Mouse (Mus musculus): Measurements from ENCODE around the gene Cntnap2. TPM values are rescaled to one million over a fixed set of nuclear protein-coding genes. Genes with fewer than 3 reads are reported as not detected.

The Cntnap2 gene
- total and polyA plus RNA-seq, 2 experiments from 2014 or later = 0.04 to 1.4 TPM

- Histone ChIP-seq H3K27ac (ENCODE audit: low read depth) (no peak overlapping the region), H3K27me3 (ENCODE audit: control insufficient read depth, insufficient read depth, low read length) (no peaks in the 10 kb centered on the region), H3K4me2 (ENCODE audit: low read depth, low read length) (no peak overlapping the region), H3K9me3 (replicated peaks; ENCODE audit: control insufficient read depth, low read length) (no peaks in the 10 kb centered on the region), H3K4me1 (ENCODE audit: control insufficient read depth, insufficient read depth) (no peaks in the 10 kb centered on the region), H3K9ac (replicated peaks; ENCODE audit: low read depth, low read length) (no peak overlapping the region), H3K4me3 (ENCODE audit: low read depth, low read length) (no peak overlapping the region), H3K36me3 (replicated peaks; ENCODE audit: control insufficient read depth, insufficient read depth, low read length) (no peaks in the 10 kb centered on the region)
- ATAC-seq (ENCODE audit: insufficient read depth, low read depth) (no peak), DNase-seq (ENCODE audit: low spot score) (no peak)
- no peak for TF ChIP-seq CTCF (IDR thresholded peaks at IDR 0.05; ENCODE audit: low read depth)
- no peak for TF ChIP-seq EP300 (IDR thresholded peaks at IDR 0.05; ENCODE audit: low read depth)
- 85% methylated on average over 1 of the region's 1 CpGs for WGBS
These were observed 2228.6 kb downstream of the Cntnap2 start for GRCm38 (mm10) chr6:47287722-47288121.

DNA sequence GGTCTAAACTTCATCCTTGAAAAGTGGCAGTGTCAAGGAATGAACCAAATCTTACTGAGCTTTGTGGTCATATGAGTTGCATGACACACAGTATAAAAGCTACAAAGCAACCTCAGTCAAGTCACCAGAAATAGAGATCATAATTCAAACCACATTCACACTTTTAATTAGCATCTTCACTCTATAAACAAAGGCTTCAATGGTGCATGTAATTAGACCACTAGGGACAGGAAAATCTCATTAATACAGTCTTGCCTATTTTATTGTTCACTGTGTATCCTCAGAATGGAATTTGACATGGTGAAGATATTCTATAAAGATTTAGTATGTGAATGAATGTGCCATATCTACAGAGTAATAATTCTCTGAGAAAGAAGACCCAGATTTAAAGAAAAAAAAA is 2232.8 kb downstream of the Cntnap2 start:
- Histone ChIP-seq H3K9me3 (replicated peaks; ENCODE audit: control insufficient read depth, low read length) (no peaks in the 10 kb centered on the region), H3K9ac (replicated peaks; ENCODE audit: low read depth, low read length) (no peak overlapping the region), H3K36me3 (replicated peaks; ENCODE audit: control insufficient read depth, insufficient read depth, low read length) (no peaks in the 10 kb centered on the region), H3K4me3 (ENCODE audit: low read depth, low read length) (no peak overlapping the region), H3K4me2 (ENCODE audit: low read depth, low read length) (no peak overlapping the region), H3K4me1 (ENCODE audit: control insufficient read depth, insufficient read depth) (no peaks in the 10 kb centered on the region), H3K27me3 (ENCODE audit: control insufficient read depth, insufficient read depth, low read length) (no peaks in the 10 kb centered on the region), H3K27ac (ENCODE audit: low read depth) (no peak overlapping the region)
- no peak for ATAC-seq (ENCODE audit: insufficient read depth, low read depth)
- DNase-seq (ENCODE audit: low spot score) = no peak
- TF ChIP-seq CTCF (IDR thresholded peaks at IDR 0.05; ENCODE audit: low read depth) = no peak
- no peak for TF ChIP-seq EP300 (IDR thresholded peaks at IDR 0.05; ENCODE audit: low read depth)

DNA sequence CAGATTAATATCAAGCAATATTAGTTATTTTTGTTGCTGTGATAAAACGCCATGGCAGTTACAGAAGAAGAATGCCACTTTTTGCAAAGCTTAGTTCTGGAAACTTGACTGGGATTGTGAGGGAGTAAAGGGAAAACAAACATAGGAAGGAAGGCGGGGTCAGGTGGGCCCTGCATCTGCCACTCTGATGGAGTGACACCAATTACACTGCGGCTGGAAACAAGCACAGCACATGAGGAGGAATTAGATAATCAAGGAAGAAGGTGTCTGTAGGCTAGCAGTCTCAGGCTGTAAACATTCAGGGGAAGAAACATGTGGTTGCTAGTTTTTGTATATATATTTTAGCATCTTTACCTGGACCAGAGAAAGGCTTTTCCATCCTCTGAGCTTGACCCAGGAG is 2233.3 kb downstream of the Cntnap2 start:
- Histone ChIP-seq H3K36me3 (replicated peaks; ENCODE audit: control insufficient read depth, insufficient read depth, low read length) (no peaks in the 10 kb centered on the region), H3K27ac (ENCODE audit: low read depth) (no peak overlapping the region), H3K4me3 (ENCODE audit: low read depth, low read length) (no peak overlapping the region), H3K9me3 (replicated peaks; ENCODE audit: control insufficient read depth, low read length) (no peaks in the 10 kb centered on the region), H3K27me3 (ENCODE audit: control insufficient read depth, insufficient read depth, low read length) (no peaks in the 10 kb centered on the region), H3K4me2 (ENCODE audit: low read depth, low read length) (no peak overlapping the region), H3K9ac (replicated peaks; ENCODE audit: low read depth, low read length) (no peak overlapping the region), H3K4me1 (ENCODE audit: control insufficient read depth, insufficient read depth) (no peaks in the 10 kb centered on the region)
- ATAC-seq (ENCODE audit: insufficient read depth, low read depth) (no peak), DNase-seq (ENCODE audit: low spot score) (no peak)
- WGBS = 56% methylated on average over 3 of the region's 3 CpGs
- no peak for TF ChIP-seq CTCF (IDR thresholded peaks at IDR 0.05; ENCODE audit: low read depth)
- TF ChIP-seq EP300 (IDR thresholded peaks at IDR 0.05; ENCODE audit: low read depth) = no peak

DNA sequence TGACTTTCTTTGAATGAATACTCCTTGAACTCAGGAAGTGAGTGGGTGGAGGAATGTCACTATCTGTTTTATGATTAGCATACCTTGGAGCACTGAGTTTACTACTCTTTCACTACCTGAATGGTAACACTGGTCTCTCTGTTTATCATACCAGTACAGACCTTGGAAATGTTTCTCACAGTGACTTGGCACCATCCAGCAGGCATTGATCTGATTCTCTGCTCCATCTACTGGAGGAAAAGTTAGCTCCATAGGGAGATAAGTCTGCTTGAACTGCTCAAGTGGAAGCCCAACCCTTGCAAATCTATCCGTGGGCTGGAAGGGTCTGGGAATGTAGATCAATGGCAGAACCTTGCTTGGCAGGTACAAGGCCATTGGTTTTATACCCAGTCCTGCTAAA is 2235.3 kb downstream of the Cntnap2 start:
- ATAC-seq (ENCODE audit: insufficient read depth, low read depth) (no peak), DNase-seq (ENCODE audit: low spot score) (peak; percentile 2)
- no peaks in the 10 kb centered on the region for H3K9me3 ChIP-seq (replicated peaks; ENCODE audit: control insufficient read depth, low read length)
- H3K4me2 ChIP-seq (ENCODE audit: low read depth, low read length) = no peak overlapping the region
- no peak overlapping the region for H3K27ac ChIP-seq (ENCODE audit: low read depth)
- no peak for TF ChIP-seq EP300 (IDR thresholded peaks at IDR 0.05; ENCODE audit: low read depth)
- H3K4me3 ChIP-seq (ENCODE audit: low read depth, low read length) = no peak overlapping the region
- H3K36me3 ChIP-seq (replicated peaks; ENCODE audit: control insufficient read depth, insufficient read depth, low read length) = no peaks in the 10 kb centered on the region
- H3K9ac ChIP-seq (replicated peaks; ENCODE audit: low read depth, low read length) = no peak overlapping the region
- no peaks in the 10 kb centered on the region for H3K27me3 ChIP-seq (ENCODE audit: control insufficient read depth, insufficient read depth, low read length)
- no peaks in the 10 kb centered on the region for H3K4me1 ChIP-seq (ENCODE audit: control insufficient read depth, insufficient read depth)
- 24% methylated on average over 1 of the region's 1 CpGs for WGBS

DNA sequence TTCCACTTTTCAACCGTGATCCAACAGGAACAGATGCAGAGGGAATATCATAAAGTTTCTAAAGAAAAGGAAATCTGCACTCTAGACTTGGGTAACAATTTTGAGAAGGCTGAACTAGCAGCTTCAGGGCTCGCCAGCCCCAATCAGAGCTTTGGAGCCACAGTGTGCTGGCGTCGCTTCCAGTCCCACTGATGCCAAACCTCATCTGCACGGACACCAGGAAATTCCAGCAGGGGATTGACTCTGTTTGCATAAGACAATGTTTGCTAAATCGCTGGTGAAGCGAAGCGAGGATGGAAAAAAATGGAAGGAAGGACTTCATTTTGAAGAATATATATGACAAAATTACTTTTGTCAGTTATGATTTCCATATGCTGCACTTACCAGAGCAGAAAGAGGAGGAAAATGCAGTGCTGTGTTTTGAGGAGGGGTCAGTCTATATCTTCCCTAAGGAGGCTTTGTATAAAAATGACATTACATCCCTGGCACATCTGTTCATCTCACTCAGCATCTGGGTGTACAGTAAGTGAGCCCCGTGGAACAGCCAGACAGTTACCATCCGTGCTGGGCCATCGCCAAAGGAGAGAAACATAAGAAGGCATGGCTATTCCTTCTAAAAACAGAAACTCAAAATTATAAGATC is 2245.8 kb downstream of the Cntnap2 start:
- DNase-seq (ENCODE audit: low spot score) (no peak), ATAC-seq (ENCODE audit: insufficient read depth, low read depth) (no peak)
- H3K27ac ChIP-seq (ENCODE audit: low read depth) = no peak overlapping the region
- H3K9me3 ChIP-seq (replicated peaks; ENCODE audit: control insufficient read depth, low read length) = no peaks in the 10 kb centered on the region
- H3K4me1 ChIP-seq (ENCODE audit: control insufficient read depth, insufficient read depth) = no peaks in the 10 kb centered on the region
- no peaks in the 10 kb centered on the region for H3K36me3 ChIP-seq (replicated peaks; ENCODE audit: control insufficient read depth, insufficient read depth, low read length)
- H3K4me3 ChIP-seq (ENCODE audit: low read depth, low read length) = no peak overlapping the region
- H3K9ac ChIP-seq (replicated peaks; ENCODE audit: low read depth, low read length) = no peak overlapping the region
- no peaks in the 10 kb centered on the region for H3K27me3 ChIP-seq (ENCODE audit: control insufficient read depth, insufficient read depth, low read length)
- WGBS = 69% methylated on average over 11 of the region's 11 CpGs
- no peak for TF ChIP-seq EP300 (IDR thresholded peaks at IDR 0.05; ENCODE audit: low read depth)
- no peak for TF ChIP-seq CTCF (IDR thresholded peaks at IDR 0.05; ENCODE audit: low read depth)
- no peak overlapping the region for H3K4me2 ChIP-seq (ENCODE audit: low read depth, low read length)
